Mouse (Mus musculus): ENCODE measurements around the gene Nms. TPM values are rescaled to one million over a fixed set of nuclear protein-coding genes. Genes with fewer than 3 reads are reported as not detected.
A peak's percentile ranks its signal among the peaks of the same experiment; 100 is the strongest.

Nms gene
- polyA plus RNA-seq, 1 experiment, result not detected

DNA sequence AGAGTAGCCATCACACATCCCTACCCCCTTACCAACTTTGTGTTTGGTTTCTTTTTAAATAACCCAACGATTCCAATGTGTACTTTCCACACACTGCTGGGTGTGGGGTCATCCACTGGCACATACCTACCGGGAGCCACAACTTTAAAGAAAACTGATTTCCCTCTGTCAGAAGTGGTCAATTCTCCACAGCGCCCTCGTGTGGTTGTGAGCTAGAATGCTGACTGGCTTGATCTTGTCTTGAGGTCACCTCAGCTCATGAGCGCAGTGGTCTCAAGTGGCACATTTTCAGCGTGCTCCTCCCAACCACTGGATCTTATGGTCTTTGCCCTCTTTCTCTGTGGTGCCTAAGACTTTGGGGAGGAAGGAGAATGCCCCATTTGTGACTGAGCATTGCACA is 2.2 kb upstream of the Nms start:
- TF ChIP-seq POLR2A (IDR thresholded peaks at IDR 0.05; ENCODE audit: low read depth, low read length) (no peak), CTCF (IDR thresholded peaks at IDR 0.05; ENCODE audit: borderline replicate concordance, insufficient read depth, low read length) (peak; percentile 58; the same call in 1 of the 2 replicates)
- H3K4me3 ChIP-seq (ENCODE audit: insufficient read depth, low read length), result no peak overlapping the region
- H3K27ac ChIP-seq (ENCODE audit: insufficient read depth, low read length), result no peak overlapping the region
- no peaks in the 10 kb centered on the region for H3K4me1 ChIP-seq (ENCODE audit: control insufficient read depth, insufficient read depth, low read length)

DNA sequence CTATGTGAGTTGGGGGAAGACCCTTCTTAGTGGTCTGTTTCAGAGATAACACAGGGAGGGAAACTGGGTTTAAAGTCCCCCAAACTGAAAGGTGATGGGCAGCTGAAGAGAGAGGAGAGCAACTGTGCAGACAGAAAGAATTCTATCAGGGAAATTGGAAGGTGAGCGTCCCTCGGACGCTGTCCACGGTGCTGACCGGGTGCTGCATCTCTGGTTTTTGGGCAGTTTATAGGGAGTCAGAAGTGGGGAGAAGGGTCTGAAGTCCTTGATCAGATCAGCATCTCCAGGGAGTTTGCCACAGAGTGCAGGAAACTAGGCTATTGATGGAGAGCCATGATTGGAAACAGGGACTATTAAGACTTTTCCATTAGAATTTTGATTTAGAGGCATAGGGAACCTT is 659 bp downstream of the Nms start:
- no peaks in the 10 kb centered on the region for H3K4me1 ChIP-seq (ENCODE audit: control insufficient read depth, insufficient read depth, low read length)
- no peak overlapping the region for H3K4me3 ChIP-seq (ENCODE audit: insufficient read depth, low read length)
- TF ChIP-seq CTCF (IDR thresholded peaks at IDR 0.05; ENCODE audit: borderline replicate concordance, insufficient read depth, low read length) (no peak), POLR2A (IDR thresholded peaks at IDR 0.05; ENCODE audit: low read depth, low read length) (no peak)
- H3K27ac ChIP-seq (ENCODE audit: insufficient read depth, low read length), result no peak overlapping the region

DNA sequence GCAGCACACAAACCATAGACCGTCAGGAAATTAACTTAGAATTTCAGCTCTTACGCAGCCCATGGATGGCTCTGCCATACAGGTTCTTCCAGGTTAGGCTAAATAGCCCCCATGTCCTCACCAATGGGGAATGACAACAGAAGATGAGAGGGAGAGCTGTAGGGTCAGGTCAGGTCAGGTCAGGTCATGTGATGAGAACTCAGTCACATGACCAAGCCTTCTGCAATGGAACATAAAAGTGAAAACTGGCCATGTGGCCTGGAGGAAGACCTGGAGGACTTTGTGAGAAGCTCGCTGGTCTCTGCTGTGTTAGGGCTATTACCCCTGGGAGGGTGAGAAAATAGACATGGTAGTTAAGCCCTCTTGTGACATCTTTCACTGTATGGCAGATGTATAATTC is 17.5 kb downstream of the Nms start:
- H3K4me1 ChIP-seq (ENCODE audit: control insufficient read depth, insufficient read depth, low read length), result no peaks in the 10 kb centered on the region
- H3K4me3 ChIP-seq (ENCODE audit: insufficient read depth, low read length), result no peak overlapping the region
- H3K27ac ChIP-seq (ENCODE audit: insufficient read depth, low read length), result no peak overlapping the region
- TF ChIP-seq POLR2A (IDR thresholded peaks at IDR 0.05; ENCODE audit: low read depth, low read length), result no peak
- no peak for TF ChIP-seq CTCF (IDR thresholded peaks at IDR 0.05; ENCODE audit: borderline replicate concordance, insufficient read depth, low read length)

DNA sequence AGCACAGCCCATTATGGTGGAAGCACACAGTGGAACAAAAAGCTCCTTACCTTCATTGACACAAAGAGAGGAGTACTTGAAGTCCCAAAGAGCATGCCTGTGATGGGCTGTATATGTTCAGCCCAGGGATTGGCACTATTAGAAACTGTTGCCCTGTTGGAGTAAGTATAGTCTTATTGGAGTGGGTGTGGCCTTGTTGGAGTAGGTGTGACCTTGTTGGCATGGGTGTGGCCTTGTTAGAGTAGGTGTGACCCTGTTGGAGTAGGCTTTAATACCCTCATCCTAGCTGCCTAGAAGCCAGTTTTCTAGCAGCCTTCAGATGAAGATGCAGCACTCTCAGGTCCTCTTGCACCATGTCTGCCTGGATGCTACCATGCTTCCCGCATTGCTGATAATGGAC is 30.2 kb downstream of the Nms start:
- TF ChIP-seq POLR2A (IDR thresholded peaks at IDR 0.05; ENCODE audit: low read depth, low read length), result no peak
- no peak for TF ChIP-seq CTCF (IDR thresholded peaks at IDR 0.05; ENCODE audit: borderline replicate concordance, insufficient read depth, low read length)
- H3K4me3 ChIP-seq (ENCODE audit: insufficient read depth, low read length), result no peak overlapping the region
- no peaks in the 10 kb centered on the region for H3K4me1 ChIP-seq (ENCODE audit: control insufficient read depth, insufficient read depth, low read length)
- no peak overlapping the region for H3K27ac ChIP-seq (ENCODE audit: insufficient read depth, low read length)

DNA sequence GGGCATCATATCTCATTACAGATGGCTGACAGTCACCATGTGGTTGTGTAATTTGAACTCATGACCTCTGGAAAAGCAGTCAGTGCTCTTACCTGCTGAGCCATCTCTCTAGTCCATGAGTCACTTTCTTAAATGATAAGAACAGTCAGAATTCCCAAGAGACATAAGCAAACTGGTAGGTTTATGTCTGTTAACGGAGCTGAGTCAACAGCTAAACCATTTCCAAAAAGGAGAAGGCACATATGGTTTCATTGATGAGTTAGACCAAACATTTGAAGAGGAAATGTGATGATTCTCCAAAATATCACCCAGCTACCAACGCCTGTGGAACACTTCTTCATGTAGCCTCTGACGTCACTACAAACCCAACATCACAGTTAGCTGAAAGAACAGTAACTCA is 32.8 kb downstream of the Nms start:
- TF ChIP-seq POLR2A (IDR thresholded peaks at IDR 0.05; ENCODE audit: low read depth, low read length) (no peak), CTCF (IDR thresholded peaks at IDR 0.05; ENCODE audit: borderline replicate concordance, insufficient read depth, low read length) (no peak)
- H3K4me1 ChIP-seq (ENCODE audit: control insufficient read depth, insufficient read depth, low read length), result no peaks in the 10 kb centered on the region
- no peak overlapping the region for H3K27ac ChIP-seq (ENCODE audit: insufficient read depth, low read length)
- H3K4me3 ChIP-seq (ENCODE audit: insufficient read depth, low read length), result no peak overlapping the region

DNA sequence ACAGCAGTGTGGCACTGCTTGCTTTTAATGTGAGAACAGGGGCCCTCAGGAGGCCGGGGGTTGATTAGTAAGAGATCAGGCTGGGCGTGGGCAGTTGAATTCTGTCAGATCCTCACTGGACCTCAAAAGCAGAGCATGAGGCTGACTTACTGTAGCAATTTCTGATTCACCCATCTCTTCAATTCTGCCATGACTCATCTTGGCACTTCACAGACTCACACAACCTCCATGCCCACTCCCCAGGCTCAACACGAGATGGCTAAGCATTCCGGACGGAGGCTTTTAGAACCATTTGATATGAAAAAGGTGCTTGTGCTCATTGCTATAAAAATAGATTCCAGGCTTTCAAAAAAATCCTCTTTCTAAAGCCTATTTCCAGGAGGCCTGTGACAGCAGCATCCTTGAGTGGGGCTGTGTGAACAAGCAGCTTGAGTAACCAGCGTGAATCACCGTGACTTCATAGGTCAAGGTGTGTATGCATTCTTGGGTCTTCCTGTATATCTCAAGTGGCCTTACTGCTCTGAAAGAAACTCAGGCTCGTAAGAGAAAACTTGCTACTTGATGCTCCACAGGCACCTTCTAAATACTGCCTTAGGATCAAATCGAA is 34.1 kb downstream of the Nms start:
- H3K4me1 ChIP-seq (ENCODE audit: control insufficient read depth, insufficient read depth, low read length), result no peaks in the 10 kb centered on the region
- no peak overlapping the region for H3K27ac ChIP-seq (ENCODE audit: insufficient read depth, low read length)
- TF ChIP-seq CTCF (IDR thresholded peaks at IDR 0.05; ENCODE audit: borderline replicate concordance, insufficient read depth, low read length) (no peak), POLR2A (IDR thresholded peaks at IDR 0.05; ENCODE audit: low read depth, low read length) (no peak)

DNA sequence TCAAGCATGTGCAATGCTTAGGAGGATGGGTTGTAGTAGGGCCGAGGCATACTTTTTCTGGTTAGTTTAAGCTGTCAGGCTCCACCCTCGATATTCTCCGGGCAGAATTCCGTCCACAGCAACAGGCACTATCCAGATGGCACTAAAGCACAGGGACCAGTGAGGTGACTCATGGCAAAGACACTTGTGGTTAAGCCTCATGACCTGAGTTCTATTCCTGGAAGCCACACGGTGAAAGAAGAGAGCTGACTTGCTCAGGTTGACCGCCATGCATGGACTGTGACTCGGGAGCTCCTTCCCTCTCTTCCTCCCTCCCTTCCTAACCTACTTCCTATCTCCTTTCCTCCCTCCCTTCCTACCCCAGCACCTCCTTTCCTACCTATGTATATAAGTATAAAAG is 41.0 kb downstream of the Nms start:
- peaks cover 5% of the 10 kb centered on the region for H3K4me1 ChIP-seq (ENCODE audit: control insufficient read depth, insufficient read depth, low read length)
- H3K4me3 ChIP-seq (ENCODE audit: insufficient read depth, low read length), result no peak overlapping the region
- H3K27ac ChIP-seq (ENCODE audit: insufficient read depth, low read length), result peak overlapping the region; percentile 14
- TF ChIP-seq POLR2A (IDR thresholded peaks at IDR 0.05; ENCODE audit: low read depth, low read length), result no peak
- TF ChIP-seq CTCF (IDR thresholded peaks at IDR 0.05; ENCODE audit: borderline replicate concordance, insufficient read depth, low read length), result no peak

More for the DNA sequence above, 34.1 kb downstream of the Nms start:
- H3K4me3 ChIP-seq (ENCODE audit: insufficient read depth, low read length), result no peak overlapping the region

DNA sequence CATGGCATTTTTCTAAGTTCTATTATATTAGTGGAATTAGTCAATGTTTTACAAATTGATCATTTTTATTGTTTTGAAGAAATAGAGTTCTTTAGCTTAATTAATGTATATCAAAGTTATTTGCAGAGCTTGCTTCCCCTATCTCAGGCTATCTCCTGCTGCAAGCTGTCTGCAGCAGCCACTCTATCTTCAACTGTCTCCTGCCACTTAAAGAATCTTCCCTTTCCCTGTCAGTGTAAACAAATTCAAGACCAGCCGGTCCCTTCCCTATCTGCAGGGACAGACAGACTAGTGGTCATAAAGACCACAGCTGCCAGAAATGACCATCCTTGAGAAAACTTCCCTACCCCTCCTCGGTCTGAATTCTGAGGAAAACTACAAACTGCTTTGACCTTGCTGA is 44.9 kb downstream of the Nms start:
- no peak overlapping the region for H3K4me3 ChIP-seq (ENCODE audit: insufficient read depth, low read length)
- no peak overlapping the region for H3K27ac ChIP-seq (ENCODE audit: insufficient read depth, low read length)
- peaks cover 7% of the 10 kb centered on the region for H3K4me1 ChIP-seq (ENCODE audit: control insufficient read depth, insufficient read depth, low read length)
- no peak for TF ChIP-seq CTCF (IDR thresholded peaks at IDR 0.05; ENCODE audit: borderline replicate concordance, insufficient read depth, low read length)
- TF ChIP-seq POLR2A (IDR thresholded peaks at IDR 0.05; ENCODE audit: low read depth, low read length), result no peak

DNA sequence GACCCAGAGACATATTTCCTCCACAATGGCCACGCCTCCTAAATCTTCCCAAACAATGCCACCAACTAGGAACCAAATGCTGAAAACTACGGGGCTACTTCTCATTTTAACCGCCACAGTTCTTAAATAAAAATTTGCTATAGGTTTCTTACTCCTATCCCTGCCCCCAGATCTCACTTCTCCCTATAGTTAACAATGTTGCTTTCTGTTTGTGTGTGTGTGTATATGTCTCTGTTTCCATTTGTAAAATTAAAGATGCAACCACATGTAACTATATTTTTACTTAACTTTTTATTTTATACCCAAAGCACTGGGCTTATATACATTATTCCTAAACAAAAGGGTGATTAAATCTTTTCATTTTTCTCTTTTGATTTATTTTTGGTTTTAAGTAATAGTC is 46.4 kb downstream of the Nms start, which contains the start of gene Pdcl3:
TSS of gene Pdcl3 (plus strand) at position 301 of the 400 bp plus-strand sequence.
- no peak for TF ChIP-seq POLR2A (IDR thresholded peaks at IDR 0.05; ENCODE audit: low read depth, low read length)
- TF ChIP-seq CTCF (IDR thresholded peaks at IDR 0.05; ENCODE audit: borderline replicate concordance, insufficient read depth, low read length), result no peak
- no peak within 1 kb of the TSS for H3K27ac ChIP-seq (ENCODE audit: insufficient read depth, low read length)
- H3K4me1 ChIP-seq (ENCODE audit: control insufficient read depth, insufficient read depth, low read length), result 0 out of 2 replicates have a peak, but pooled peaks cover 2% of the 10 kb centered on the region
- H3K4me3 ChIP-seq (ENCODE audit: insufficient read depth, low read length), result no peak within 1 kb of the TSS

DNA sequence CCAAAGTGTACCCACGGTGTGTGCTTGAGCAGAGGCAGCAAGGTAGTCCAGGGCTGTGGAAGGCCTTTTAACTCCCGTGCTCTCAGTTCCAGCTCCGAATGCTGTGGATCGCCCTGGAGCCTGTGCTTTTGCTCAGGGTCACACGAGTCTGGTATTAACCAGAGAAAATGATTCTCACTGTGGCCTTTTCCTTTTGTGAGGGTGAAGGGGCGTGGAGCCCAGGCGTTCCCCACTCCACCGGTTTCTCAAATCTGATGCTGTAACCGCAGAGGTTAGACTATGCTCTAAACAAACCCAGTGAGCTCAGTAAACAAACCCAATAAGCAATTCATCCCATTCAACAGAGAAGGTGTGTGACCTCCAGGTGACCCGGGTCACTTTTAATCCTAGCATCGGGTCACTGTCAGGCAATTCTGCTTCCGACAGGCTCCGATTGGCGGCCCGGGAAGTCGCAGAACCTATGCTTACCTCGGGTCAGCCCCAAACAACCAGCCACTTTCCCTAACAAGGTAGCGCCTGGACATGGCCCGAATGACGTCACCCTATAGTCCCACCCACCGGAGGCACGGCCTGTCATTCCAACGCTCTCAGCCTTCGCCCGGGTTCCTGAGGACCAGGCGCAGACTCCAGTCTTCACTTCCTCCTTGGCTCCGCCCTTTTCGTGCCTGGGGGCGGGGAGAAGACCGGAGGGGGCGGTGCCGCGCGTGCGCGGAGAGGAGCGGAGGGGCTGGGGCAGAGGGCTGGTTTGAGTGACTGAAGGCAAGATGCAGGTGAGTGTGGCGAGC is 48.3 kb downstream of the Nms start:
- 0 out of 2 replicates have a peak, but pooled peaks cover 2% of the 10 kb centered on the region for H3K4me1 ChIP-seq (ENCODE audit: control insufficient read depth, insufficient read depth, low read length)
- TF ChIP-seq CTCF (IDR thresholded peaks at IDR 0.05; ENCODE audit: borderline replicate concordance, insufficient read depth, low read length) (no peak), POLR2A (IDR thresholded peaks at IDR 0.05; ENCODE audit: low read depth, low read length) (peak; percentile 45)
- peak overlapping the region; percentile 67 for H3K27ac ChIP-seq (ENCODE audit: insufficient read depth, low read length)
- H3K4me3 ChIP-seq (ENCODE audit: insufficient read depth, low read length), result peak overlapping the region; percentile 87
